Mouse (Mus musculus): ENCODE data around the gene Zfp385a. TPM values are rescaled to one million over a fixed set of nuclear protein-coding genes. Genes with fewer than 3 reads are reported as not detected.

Gene Zfp385a
- total and polyA plus RNA-seq, 3 experiments = 4.4 to 54.0 TPM; not detected in 1

DNA sequence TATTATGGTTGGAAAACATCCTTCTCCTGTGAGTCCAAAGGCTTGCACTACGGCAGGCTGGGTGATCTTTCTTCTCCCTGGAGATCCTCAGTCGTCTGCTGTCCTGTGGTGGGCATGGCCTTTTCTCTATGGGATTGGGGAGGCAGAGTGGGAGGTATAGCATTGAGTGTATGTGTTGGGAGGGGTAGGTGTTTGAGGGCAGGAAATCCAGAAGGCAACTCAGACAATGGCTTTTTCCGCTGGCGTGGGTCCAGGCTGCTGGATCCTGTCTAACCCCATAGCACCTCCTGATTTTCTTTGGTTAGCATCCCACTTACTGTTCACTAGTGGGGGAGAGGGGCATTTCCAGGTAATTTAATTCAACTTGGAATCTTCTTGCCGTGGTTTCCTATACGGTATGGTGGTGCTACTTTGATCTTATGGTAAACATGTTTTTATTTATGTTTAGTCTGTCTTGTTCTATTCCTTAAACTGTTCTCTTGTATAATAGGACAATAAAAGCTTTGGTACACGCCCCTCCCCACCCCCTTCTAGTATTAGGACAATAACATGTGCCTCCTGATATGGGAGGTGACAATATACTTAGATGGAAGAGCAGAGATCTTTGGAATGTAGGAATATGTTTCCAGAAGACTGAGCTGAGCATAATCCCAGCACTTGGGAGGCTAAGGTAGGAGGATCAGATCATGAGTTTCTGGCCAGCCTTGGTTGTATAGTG, 44.0 kb upstream of the Zfp385a start:
- Histone ChIP-seq H3K4me1 (ENCODE audit: control insufficient read depth in 1 of 2, insufficient read depth in 2 of 2, low read length in 2 of 2) (peaks cover 0 to 3% of the 10 kb centered on the region in 2 experiments; a peak in 1 of 4 replicates), H3K4me3 (ENCODE audit: control insufficient read depth in 1 of 2, insufficient read depth in 1 of 2, low read depth in 2 of 2, low read length in 2 of 2) (no peak overlapping the region)
- no peak for DNase-seq (ENCODE audit: low read depth, low spot score)

GRCm38 (mm10) chr15:103382795-103383406, 43.0 kb upstream of the Zfp385a start:
- Histone ChIP-seq H3K79me2 (ENCODE audit: control insufficient read depth, insufficient read depth, low read length, poor library complexity) (no peaks in the 10 kb centered on the region), H3K27me3 (ENCODE audit: control insufficient read depth in 1 of 2, insufficient read depth in 2 of 2, low read length in 2 of 2) (no peaks in the 10 kb centered on the region), H3K9ac (ENCODE audit: control insufficient read depth, low read depth, low read length, poor library complexity, severe bottlenecking) (no peak overlapping the region), H3K4me1 (ENCODE audit: control insufficient read depth in 1 of 2, insufficient read depth in 2 of 2, low read length in 2 of 2) (peaks cover 0 to 3% of the 10 kb centered on the region in 2 experiments; a peak in 1 of 4 replicates), H3K9me3 (replicated peaks; ENCODE audit: insufficient read depth, low read length) (no peaks in the 10 kb centered on the region), H3K27ac (ENCODE audit: control insufficient read depth, low read depth, low read length) (no peak overlapping the region), H3K4me3 (ENCODE audit: control insufficient read depth in 1 of 2, insufficient read depth in 1 of 2, low read depth in 2 of 2, low read length in 2 of 2) (no peak overlapping the region), H3K36me3 (ENCODE audit: control insufficient read depth in 1 of 2, insufficient read depth in 2 of 2, low read length in 2 of 2) (no peaks in the 10 kb centered on the region; a peak in 1 of 4 replicates)
- DNase-seq (ENCODE audit: low read depth, low spot score) = no peak
- TF ChIP-seq MEF2A (IDR thresholded peaks at IDR 0.05; ENCODE audit: extremely low read depth, insufficient replicate concordance, low read depth, low read length, poor library complexity, severe bottlenecking) (no peak), HCFC1 (IDR thresholded peaks at IDR 0.05; ENCODE audit: low read depth, low read length) (no peak), RCOR1 (IDR thresholded peaks at IDR 0.05; ENCODE audit: low read depth, low read length) (no peak), ZMIZ1 (IDR thresholded peaks at IDR 0.05; ENCODE audit: low read depth, low read length) (no peak), ETS1 (IDR thresholded peaks at IDR 0.05; ENCODE audit: low read depth, low read length) (no peak), ELF1 (IDR thresholded peaks at IDR 0.05; ENCODE audit: low read depth, low read length) (no peak), GATA1 (IDR thresholded peaks at IDR 0.05; ENCODE audit: low read depth, low read length) (no peak), MYB (IDR thresholded peaks at IDR 0.05; ENCODE audit: low read depth, low read length) (no peak), CHD1 (IDR thresholded peaks at IDR 0.05; ENCODE audit: low read depth, low read length) (no peak), NELFE (IDR thresholded peaks at IDR 0.05; ENCODE audit: low read depth, low read length) (no peak), SIN3A (IDR thresholded peaks at IDR 0.05; ENCODE audit: low read length) (no peak), MAZ (IDR thresholded peaks at IDR 0.05; ENCODE audit: low read depth, low read length) (no peak), POLR2A (IDR thresholded peaks at IDR 0.05; ENCODE audit: control insufficient read depth in 1 of 2, insufficient read depth in 1 of 2, low read depth in 1 of 2, low read length in 2 of 2, poor library complexity in 1 of 2) (no peak), TAL1 (IDR thresholded peaks at IDR 0.05; ENCODE audit: low read length) (no peak), GABPA (IDR thresholded peaks at IDR 0.05; ENCODE audit: low read depth, low read length) (no peak), USF1 (IDR thresholded peaks at IDR 0.05; ENCODE audit: low read depth, low read length) (no peak), UBTF (IDR thresholded peaks at IDR 0.05; ENCODE audit: borderline replicate concordance, insufficient read depth, low read depth, low read length) (no peak)

More for the DNA sequence above, 44.0 kb upstream of the Zfp385a start:
- TF ChIP-seq MAFK (IDR thresholded peaks at IDR 0.05; ENCODE audit: borderline replicate concordance, low read depth, low read length) = no peak
- no peak for TF ChIP-seq ZNF384 (IDR thresholded peaks at IDR 0.05; ENCODE audit: low read depth, low read length)
- TF ChIP-seq CTCF (IDR thresholded peaks at IDR 0.05 in 2 of 3, conservative IDR thresholded peaks at IDR 0.05 in 1 of 3; ENCODE audit: control insufficient read depth in 1 of 3, insufficient read depth in 1 of 3, low read depth in 2 of 3, low read length in 3 of 3, poor library complexity in 1 of 3, severe bottlenecking in 1 of 3) = no peak
- TF ChIP-seq ETS1 (IDR thresholded peaks at IDR 0.05; ENCODE audit: low read depth, low read length) = no peak
- TF ChIP-seq MEF2A (IDR thresholded peaks at IDR 0.05; ENCODE audit: extremely low read depth, insufficient replicate concordance, low read depth, low read length, poor library complexity, severe bottlenecking) = no peak
- TF ChIP-seq SIN3A (IDR thresholded peaks at IDR 0.05; ENCODE audit: low read length) = no peak
- TF ChIP-seq POLR2AphosphoS5 (IDR thresholded peaks at IDR 0.05; ENCODE audit: borderline replicate concordance, low read depth, low read length) = no peak
- TF ChIP-seq ELF1 (IDR thresholded peaks at IDR 0.05; ENCODE audit: low read depth, low read length) = no peak
- no peak for TF ChIP-seq POLR2AphosphoS2 (IDR thresholded peaks at IDR 0.05; ENCODE audit: low read length)
- TF ChIP-seq NRF1 (IDR thresholded peaks at IDR 0.05; ENCODE audit: insufficient read depth, low read depth, low read length, poor library complexity, severe bottlenecking) = no peak
- TF ChIP-seq RAD21 (IDR thresholded peaks at IDR 0.05; ENCODE audit: low read depth, low read length) = no peak
- TF ChIP-seq USF1 (IDR thresholded peaks at IDR 0.05; ENCODE audit: low read depth, low read length) = no peak
- TF ChIP-seq NELFE (IDR thresholded peaks at IDR 0.05; ENCODE audit: low read depth, low read length) = no peak
- TF ChIP-seq ZKSCAN1 (IDR thresholded peaks at IDR 0.05; ENCODE audit: low read depth, low read length) = no peak
- no peak for TF ChIP-seq SMC3 (IDR thresholded peaks at IDR 0.05; ENCODE audit: low read depth, low read length)
- no peaks in the 10 kb centered on the region for H3K79me2 ChIP-seq (ENCODE audit: control insufficient read depth, insufficient read depth, low read length, poor library complexity)
- H3K9me3 ChIP-seq (replicated peaks; ENCODE audit: insufficient read depth, low read length) = no peaks in the 10 kb centered on the region
- H3K27me3 ChIP-seq (ENCODE audit: control insufficient read depth in 1 of 2, insufficient read depth in 2 of 2, low read length in 2 of 2) = no peaks in the 10 kb centered on the region
- H3K36me3 ChIP-seq (ENCODE audit: control insufficient read depth in 1 of 2, insufficient read depth in 2 of 2, low read length in 2 of 2) = no peaks in the 10 kb centered on the region; a peak in 1 of 4 replicates
- H3K9ac ChIP-seq (ENCODE audit: control insufficient read depth, low read depth, low read length, poor library complexity, severe bottlenecking) = no peak overlapping the region
- no peak overlapping the region for H3K27ac ChIP-seq (ENCODE audit: control insufficient read depth, low read depth, low read length)

All from MEL (cell line).